Mouse (Mus musculus) neural tube, embryonic 13.5 days (tissue): ENCODE results near the gene Zfp42. TPM values are rescaled to one million over a fixed set of nuclear protein-coding genes. Genes with fewer than 3 reads are reported as not detected.

ENCODE experiments used
- polyA plus RNA-seq: library from polyadenylated mRNA; unstranded; fragments of >200 nt; fragmentation: Nextera tagmentation; extraction: Ambion mirVana; gene quantifications from 2 replicates; pipeline ENCODE4 v1.2.1, GENCODE M21; 2015

Zfp42 gene
- polyA plus RNA-seq, 1 experiment from 2014 or later, result not detected

Other genes with a start within 250 kb of the Zfp42 start
- not detected in 2 replicates for gene Triml1, start 165.5 kb downstream of the Zfp42 start, polyA plus RNA-seq
- not detected in 2 replicates for gene Triml2, start 126.4 kb downstream of the Zfp42 start, polyA plus RNA-seq
- gene Adam26b, start 221.1 kb upstream of the Zfp42 start, polyA plus RNA-seq, result not detected in 2 replicates